Mouse (Mus musculus) lung, postnatal 0 days (tissue): ENCODE measurements around the gene Slmap.

Experiments
- CTCF ChIP-seq: IDR thresholded peaks from 2 replicates; pipeline ENCODE4 v1.5.1; 2016; ENCODE audit warnings: antibody characterized with exemption, mild to moderate bottlenecking
- EP300 ChIP-seq: IDR thresholded peaks from 2 replicates; pipeline ENCODE4 v1.6.1; 2016; ENCODE audit warnings: antibody characterized with exemption, mild to moderate bottlenecking, control low read depth

- no peak for TF ChIP-seq CTCF
- no peak for TF ChIP-seq EP300
Measured at GRCm38 (mm10) chr14:26550712-26551111, 16.0 kb upstream of the Slmap start.
